Mouse (Mus musculus) layer of hippocampus, postnatal 10 days (tissue): Measurements from ENCODE around the gene Mipol1. TPM values are rescaled to one million over a fixed set of nuclear protein-coding genes. Genes with fewer than 3 reads are reported as not detected.

ENCODE experiments used
- DNase-seq, 2 experiments: peaks; one replicate each; pipeline ENCODE4 v3.0.0; 2021; ENCODE audit warnings: low spot score in 2 of 2
- total RNA-seq, 2 experiments: library from RNA; stranded (reverse); gene quantifications; 2 replicates each; pipeline ENCODE4 v1.2.3; 2021

The Mipol1 gene
- total RNA-seq, 2 experiments from 2014 or later, result 5.1 to 6.3 TPM

DNA sequence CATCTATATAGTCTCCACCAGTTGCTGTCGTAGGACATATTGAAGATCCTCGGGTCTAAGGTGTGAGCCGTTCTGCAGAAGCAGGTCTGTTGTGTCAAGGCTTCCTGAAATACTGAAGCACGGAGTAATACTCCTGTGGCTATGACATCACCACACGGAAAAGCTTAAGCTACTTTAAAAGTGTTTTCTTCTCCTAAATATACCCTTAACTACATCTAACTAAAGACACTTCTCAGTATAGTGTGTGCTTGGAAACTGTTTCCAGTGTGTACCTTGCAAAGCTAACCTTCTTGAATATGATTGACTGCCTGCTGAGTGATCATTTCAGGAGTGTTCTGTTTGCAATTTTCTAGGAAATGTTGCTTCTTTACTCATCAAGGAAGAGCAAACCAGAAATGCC lies 281.3 kb downstream of the Mipol1 start:
- DNase-seq, result no peak

DNA sequence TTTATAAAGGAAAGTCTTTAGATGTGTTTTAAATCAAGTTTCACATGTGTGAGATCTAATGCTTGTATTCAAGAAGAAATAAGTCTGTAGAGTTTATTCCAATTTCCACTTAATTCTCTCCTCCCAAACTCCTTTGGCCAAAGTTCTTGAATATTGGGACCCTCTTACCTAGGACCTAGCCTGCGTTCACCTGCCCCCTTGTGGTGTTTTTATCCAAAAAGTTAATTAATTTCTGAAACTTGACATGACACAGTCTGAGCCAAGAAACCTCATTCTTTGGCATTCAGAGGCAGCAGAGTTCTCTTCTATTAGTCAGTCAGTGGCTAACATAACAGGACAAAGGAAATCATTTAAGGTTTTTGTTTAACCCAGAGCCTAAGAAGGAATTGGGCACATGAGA lies 284.3 kb downstream of the Mipol1 start:
- DNase-seq, result no peak

DNA sequence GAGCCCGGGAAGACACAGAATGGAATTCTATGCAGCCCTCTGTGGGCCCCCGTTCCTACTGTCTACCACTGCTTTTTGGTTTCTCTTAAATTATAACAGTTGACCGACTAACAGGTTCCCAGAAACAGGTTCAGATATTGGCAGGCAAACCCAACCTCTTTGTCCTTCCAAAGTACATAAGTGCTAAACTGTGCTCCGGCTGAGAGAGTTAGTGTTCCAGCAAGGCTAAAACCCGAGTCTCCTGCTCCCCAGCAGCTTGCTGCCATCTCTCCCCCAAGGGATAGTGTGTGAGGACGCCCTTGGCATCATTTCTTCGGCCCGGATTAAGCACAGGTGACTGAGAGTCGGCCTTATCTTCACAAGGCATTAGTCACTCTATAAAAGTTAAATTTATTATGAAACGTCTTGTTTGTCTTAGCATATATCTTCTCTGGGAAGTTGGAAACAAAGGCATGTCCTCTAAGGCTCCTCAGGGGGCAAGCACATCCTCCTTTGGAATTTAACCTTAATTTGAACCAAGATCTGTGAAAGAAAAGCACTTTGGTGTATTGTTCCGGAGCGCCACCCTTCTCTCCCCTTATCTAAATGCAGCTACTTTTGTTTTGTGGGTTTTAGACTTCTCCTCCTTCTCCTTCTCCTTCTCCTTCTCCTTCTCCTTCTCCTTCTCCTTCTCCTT lies 285.6 kb downstream of the Mipol1 start:
- no peak for DNase-seq

DNA sequence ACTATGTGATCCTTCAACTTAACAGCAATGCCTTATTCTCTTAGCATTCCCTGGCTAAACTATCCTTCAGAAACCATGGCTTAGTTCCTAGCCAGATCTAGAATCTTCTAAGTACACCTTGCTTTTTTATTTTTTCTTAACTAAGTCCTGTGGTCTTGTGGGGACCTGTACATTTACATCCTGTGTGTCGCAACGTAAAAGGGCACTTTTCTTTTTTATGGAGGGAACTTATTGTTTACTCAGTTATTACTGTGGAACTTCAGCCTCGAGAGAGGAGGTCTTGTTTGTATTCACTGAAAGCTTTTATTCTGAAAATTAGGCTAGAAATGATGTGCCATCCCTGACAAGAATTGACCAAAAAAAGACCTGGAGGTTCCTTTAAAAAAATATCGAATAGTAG lies 298.1 kb downstream of the Mipol1 start:
- DNase-seq, result no peak

DNA sequence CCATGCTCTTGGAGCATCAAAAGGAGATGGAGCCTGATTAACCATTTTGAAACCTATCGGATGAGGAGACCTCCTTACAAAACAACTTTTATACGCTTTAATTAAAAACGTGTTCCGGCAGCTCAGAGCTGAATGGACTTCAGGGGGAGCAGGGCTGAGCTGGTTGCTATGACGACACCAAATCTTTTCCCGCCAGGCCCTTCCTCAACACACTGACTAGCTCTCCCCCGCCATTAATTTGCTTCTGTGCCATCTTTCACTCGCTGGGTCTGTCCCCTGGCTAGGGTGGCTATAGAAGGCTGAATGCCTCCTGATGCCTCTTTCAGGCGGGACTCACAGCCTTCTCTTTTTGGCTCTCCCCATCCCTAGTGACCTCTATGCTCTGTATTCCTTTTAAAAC lies 300.2 kb downstream of the Mipol1 start:
- DNase-seq, result no peak

DNA sequence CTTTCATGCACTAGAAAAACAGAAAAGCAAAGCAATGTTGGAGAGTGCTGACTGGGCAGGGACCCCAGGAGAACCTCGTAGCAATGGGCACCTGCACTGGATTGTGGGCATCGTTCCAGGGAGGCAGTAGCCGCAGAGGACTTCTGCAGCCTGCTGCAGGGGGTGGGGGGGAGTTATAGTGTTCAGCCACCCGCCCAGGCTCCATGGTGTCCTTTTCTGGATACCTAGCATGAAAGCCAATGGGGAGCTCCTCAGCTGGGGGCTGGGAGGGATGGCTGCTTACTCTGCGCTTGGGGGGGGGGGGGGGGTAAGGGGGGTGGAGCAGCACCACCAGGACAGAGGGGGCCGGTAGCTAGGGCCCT lies 304.3 kb downstream of the Mipol1 start:
- DNase-seq, result no peak

DNA sequence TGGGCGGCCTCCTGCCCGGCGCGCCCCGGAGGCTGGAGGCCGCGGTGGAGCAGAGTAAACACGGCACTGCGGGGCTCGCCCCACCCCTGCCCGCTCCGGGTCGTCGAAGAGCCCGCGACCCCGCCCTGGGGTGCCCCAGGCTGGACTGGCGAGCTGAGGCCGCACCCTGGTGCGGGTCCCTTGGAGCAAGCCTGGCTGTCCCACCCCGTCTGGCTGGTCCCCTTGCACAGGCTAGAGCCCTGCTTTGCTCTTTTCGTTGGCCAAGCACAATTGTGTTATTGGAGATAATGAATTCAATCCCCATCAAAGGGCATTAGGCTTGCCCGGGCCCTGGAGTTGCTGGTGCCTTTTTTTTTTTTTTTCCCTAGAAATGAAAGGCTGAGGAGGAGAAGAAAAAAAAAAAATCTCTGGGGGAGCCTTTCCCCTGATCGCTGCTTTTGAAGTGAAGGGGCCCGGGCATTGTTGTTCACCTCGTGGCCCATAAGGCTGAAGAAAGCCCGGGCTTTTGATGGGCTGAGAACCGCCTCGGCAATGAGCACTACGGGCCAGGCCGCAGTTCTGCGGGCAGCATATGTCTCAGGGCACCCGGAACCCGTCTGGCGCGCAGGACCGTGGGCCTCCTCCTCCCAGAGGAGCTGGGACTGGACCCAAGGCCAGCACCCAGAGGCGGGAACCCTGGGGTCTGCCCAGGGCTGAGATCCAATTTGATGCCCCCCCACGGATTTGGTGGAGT lies 304.8 kb downstream of the Mipol1 start:
- no peak for DNase-seq

DNA sequence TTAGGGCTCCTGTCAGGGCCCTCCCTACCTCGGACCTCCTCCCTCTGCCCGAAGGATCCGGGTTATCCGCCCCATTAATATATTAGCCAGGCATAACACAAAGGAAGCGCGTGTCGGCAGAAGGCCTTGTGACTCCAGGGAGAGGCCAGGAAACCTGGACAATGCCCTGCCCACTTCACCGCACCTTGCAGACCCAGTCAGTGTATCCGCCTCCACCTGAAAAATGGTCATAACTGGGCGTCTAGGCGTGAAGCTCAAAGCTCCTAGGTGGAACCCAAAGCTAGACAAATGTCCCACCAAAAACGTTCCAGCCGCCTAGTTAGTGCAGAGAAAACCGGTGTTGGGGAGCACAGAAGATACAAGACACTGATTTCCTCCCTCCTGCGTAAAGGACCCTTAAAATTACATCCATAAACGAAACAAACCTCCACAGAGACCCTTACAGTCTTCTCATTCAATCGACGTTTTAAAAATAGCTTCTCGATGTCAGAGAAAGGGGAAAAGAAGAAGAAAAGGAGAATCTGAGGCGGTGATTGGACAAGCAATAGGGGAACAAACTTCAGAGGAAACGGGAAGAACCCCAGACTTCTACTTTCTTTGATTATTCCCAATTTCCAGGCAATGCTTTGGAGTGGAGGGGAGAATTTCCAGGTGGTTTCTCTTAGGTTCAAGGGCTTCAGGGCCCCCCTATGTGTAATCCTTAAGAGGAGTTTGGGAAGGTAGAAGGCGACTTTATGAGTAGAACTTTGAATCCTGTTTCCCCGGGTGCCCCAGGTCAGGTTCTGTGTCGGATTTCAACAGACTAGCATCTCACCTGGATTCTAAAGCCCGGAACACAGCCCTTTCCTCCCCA lies 306.1 kb downstream of the Mipol1 start:
- no peak for DNase-seq

DNA sequence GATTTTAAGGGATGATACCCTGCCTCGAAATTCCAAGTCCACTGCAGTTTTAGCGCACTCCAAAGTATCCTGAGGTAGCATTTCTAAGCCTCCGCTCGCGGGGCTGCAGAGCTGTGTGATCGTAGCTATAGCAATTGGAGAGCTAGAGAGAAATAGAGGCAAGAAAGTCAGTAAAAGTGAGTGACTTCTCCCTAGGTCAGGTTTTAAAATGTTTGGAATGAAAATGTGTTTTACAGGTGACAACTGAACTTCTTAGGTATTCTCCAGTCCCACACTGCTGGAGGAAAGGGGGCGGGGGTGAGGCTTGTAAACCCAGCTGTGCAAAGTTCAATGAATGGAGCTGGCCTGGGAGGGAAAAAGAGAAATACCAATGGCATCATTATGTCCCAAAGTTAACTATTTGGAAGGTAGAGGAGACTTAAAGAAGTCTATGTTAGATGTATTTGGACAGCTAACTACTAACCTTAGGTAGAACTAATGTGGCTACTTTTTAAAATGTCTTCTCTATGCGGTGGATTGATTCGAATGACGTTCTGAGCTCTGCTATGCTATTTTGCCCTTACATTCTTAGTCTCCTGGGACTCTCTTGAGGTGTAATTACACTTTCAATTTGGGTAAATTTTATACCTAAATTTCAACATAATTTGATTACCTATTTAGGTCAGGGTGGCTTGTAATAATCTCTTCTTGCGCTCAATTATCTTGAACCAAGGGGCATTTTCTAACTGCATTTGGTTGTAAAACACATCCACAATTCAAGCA lies 306.9 kb downstream of the Mipol1 start:
- no peak for DNase-seq

DNA sequence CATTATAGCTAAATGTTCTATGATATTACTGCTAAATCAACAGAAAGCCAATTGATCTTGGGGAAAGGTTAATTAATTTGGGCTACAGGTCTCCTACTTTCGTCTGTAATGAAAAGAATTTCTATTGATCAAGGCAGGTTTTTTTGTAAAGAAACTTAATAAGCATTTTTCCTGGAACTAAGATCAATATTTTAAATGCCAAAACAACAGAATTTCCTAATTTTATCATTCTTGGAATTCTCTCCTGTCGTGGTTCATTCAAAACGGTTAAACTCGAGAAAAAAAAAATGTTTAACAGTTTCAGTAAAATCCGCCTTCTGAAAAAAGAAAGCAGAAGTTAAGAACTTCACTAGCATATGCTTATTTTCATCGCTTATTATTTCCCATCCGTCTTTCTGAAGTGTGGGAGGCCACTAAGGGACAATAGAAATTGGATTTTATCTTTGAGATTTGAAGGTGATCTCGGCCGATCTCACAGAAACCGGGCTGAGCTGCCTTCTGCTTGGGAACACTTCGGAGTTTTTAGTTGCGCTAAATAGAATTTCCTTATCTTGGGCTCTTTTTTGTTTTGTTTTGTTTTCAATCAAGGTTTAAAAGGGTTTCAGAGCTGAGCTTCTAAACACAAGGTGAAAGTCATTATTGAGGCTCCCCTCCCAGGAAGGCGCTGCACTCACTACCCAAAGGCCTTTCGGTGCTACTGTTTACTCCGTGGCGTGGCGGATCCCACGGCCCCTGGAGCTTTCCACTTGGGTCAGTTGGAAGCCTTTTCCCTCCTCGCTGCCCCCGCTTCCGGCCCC lies 307.8 kb downstream of the Mipol1 start:
- no peak for DNase-seq

DNA sequence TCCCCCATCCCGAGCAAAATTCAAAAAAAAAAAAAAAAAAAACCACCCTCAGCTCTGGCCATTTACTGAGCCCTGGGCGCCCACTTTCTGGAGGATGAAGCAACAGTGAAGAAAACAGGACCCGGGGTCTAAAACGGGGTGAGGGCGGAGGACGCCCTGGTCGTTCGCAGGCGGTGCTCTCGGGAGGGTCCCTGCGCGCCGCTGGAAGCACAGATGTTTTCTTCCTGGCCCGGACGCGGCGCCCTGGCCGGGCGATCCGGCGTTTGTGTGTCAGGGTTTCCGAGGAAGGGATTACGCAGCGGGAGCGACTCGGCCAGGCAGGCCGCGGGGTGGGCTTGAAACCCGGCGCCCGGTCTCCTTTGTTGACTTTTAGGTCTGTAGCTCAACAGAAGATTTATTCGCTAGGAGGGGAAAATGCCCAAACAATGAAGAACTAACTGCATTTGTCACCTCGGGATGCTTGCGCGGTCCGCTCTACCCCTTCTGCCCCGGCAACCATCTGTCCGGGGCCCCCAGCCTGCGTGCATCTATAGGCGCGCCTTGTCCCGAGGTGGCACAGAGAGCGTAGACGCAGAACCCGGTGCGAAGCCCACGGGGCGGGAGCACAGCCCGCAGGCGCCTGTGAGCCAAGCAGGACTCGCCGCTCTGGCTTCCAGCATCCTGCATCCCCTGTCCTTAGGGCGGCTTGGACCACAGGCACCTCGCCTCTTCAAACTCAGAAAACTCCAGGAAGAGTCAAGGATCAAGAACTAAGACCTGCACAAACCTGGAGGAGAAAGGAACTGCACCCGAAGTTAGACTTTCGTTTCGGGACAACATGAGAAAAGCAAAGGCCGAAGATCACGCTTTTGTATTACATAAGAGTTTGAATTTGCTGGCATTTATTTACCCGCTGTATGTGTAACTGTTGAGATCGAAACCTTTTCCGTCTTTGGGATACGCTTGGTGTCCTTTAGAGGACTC lies 308.6 kb downstream of the Mipol1 start:
- peak; percentile 32 to 37 for DNase-seq

DNA sequence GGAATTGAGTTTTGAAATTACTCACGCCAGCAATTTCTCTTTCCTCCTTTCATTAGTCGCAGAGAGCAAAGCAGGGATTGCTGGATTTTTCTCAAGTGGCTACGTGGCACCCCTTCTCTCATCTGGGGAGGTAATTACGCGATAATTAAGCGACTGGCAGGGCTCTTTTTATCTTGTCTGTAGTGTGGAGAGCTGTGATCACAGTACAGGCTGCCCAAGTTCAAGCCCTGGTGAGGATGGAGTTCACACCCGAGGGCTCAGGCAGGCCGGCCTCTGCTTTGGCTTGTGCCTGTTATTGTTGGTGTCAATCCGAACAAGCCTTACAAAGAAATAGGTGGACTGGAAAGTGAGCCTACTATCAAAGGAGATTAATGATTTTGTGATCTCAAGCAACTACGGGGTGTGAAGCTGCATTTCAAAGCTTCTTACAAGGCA lies 309.3 kb downstream of the Mipol1 start:
- no peak for DNase-seq

DNA sequence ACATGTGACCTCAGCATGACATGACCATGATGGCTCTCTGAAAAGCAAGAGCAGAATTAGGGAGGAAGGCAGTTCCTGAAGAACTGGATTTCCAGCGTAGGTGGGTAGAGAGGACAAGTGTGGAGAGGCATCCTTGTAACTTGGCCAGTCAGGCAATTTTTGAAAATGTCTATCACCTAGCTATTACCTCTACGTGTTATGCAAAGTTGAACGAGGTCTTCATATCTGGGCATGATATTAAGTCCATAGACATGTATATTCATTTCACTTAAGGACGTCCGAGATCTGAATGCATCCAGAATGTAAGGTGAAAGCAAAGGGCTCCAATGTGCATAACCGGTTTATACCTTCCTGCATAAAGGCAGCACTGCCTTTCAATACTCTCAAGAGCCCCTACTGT lies 310.9 kb downstream of the Mipol1 start:
- no peak for DNase-seq

DNA sequence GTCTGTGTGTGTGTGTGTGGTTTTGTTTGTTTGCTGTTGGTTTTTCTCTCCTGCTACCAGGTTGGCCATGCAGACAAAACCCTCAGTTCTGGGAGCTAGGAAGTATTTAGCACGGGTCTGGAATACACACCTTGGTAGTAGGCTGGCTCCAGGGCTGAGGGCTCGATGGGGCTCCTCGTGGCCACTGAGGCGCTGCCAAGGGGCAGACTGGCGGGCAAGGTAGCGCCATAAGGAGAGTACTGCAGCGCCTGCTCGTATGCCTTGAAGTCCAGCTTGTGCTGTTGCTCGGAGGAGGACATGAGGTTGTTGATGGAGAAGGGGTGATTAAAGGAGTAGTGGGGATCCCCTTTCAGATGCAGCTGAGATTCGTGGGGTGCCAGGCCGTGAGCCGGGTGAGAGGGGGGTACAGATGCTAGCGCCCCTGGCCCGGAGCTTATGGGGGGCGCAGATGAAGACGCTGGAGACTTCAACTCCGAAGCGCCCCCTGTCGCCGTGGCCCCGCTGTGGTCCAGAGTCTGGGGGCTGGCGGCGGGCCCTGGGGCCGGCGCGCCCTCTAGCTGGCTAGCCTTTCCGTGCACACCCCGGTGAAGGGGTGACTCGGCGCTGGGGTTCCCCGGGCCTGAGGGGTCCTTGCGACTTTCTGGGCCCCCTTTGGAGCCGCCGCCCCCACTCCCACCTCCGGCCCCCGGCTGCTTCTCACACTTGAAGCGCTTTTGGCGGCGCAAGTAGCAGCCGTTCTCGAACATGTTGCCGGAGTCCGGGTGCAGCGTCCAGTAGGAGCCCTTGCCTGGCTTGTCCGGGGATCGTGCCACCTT lies 311.9 kb downstream of the Mipol1 start:
- peak; percentile 13 to 24 for DNase-seq

DNA sequence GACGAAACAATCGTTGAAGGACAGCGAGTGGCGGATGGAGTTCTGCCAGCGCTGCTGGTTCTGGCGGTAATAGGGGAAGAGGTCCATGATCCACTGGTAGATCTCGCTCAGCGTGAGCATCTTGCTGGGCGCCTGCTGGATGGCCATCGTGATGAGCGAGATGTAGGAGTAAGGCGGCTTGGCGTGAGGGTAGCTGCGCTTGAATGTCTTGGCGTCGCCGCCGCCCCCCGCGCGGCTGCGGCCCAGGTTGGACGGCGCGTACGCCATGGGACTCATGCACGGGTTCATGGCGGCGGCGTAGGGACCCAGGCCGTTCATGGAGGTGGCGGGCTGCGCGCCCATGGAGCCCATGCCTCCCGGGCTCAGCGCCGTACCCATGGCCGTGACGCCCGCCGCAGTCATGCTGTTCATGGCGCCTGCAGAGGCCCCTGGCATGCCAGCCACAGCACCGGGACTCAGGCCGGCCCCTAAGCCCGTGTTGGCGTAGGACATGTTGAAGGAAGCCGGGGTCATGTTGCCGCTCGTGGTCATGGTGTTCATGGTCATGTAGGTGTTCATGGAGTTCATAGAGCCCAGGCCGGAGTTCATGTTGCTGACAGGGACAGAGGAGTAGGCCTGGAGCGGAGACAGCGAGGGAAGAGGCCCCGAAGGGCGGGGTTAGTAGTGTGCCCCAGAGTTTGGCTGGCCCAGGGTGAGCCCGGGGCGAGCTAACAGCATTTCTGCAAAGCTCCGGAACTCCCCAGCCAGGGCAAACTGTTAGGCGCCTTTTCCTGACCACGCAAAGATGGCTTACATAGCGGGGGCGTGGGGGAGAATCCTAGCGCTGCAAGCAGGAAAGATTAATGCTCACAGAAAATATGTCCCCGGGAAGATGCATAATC lies 312.8 kb downstream of the Mipol1 start:
- peak in 1 of 2 experiments; percentile 7 for DNase-seq

DNA sequence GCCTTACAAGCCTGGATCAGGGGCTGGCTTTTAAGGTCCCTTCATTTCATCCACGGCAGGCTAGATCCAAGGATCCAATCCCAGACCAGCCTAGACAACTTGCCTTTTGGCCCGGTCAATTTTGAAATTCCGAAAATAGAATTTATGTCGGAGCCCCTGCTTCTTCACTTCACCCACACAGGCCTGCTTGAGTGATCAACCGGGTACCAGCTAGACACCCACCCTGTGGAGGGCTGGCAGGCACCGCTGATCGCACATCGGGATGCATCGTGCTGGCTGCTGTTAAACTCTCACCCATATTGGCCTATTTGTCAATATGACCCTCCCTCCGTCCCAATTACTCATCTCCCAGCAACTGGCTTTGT lies 313.4 kb downstream of the Mipol1 start:
- DNase-seq, result peak in 1 of 2 experiments; percentile 10

DNA sequence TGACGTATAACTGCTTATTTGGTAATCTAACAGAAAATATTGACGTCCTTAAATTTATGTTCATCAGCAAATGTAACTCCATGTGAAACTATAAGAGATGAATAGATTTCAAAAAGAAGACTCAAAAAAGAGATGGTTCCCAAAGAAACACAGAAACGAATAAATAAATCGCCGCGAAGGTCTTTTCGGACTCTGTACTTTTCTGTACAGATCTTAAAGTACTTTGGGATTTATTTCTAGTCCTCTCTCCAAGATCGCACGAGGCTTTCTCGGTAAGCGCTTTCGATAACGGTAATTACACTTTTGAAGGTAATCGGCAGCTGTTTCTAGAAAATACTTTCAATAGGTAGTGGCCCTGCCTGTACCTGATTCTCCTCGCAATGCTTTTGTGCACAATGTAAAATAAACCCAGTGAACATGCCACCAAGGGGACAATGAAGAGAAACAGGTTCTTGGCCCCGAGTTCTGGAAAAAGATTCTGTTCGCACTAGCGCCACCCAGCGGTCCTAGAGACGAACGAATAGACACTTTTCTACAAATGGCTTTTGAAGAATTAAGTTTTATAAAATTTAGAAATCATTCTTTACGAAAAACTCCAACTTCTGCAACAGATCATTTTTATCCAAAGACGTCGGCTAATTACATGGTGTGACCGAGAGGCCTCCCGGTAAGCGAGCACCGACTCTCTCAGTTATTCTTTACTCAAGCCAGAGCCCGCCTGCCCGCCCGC lies 314.6 kb downstream of the Mipol1 start:
- DNase-seq, result peak; percentile 54 to 68
